Mouse (Mus musculus): ENCODE results near the gene Cst13. TPM values are rescaled to one million over a fixed set of nuclear protein-coding genes. Genes with fewer than 3 reads are reported as not detected.
"Not testable (repeated sequence)": the region's sequence is repeated elsewhere in the genome, so short reads cannot be mapped to it uniquely, and the experiment has no call there.

Gene Cst13
- polyA plus RNA-seq (2014; fragmentation: Nextera tagmentation; extraction: Ambion mirVana): not detected in 2 replicates

GRCm38 (mm10) chr2:148819909-148820308 is at the start of gene Cst13:
Cst13 (plus strand) TSS chr2:148820081.
- Histone ChIP-seq H3K27ac (ENCODE audit: low read length) (no peak within 1 kb of the TSS), H3K36me3 (ENCODE audit: control insufficient read depth, insufficient read depth, low read length) (no peaks in the 10 kb centered on the region), H3K4me1 (ENCODE audit: control insufficient read depth, insufficient read depth, low read length) (no peaks in the 10 kb centered on the region), H3K9ac (replicated peaks; ENCODE audit: low read depth, low read length) (no peak within 1 kb of the TSS), H3K4me2 (replicated peaks; ENCODE audit: low read depth, low read length) (no peak within 1 kb of the TSS), H3K4me3 (ENCODE audit: low read depth, low read length) (no peak within 1 kb of the TSS), H3K9me3 (ENCODE audit: control insufficient read depth, low read depth, low read length) (no peaks in the 10 kb centered on the region), H3K27me3 (ENCODE audit: control insufficient read depth, insufficient read depth, low read length) (no peaks in the 10 kb centered on the region)
- ATAC-seq (ENCODE audit: insufficient number of reproducible peaks, insufficient read depth, low FRiP score, low read depth): no peak

GRCm38 (mm10) chr2:148771397-148771796 is 48.5 kb upstream of the Cst13 start, which contains the start of gene Cst11:
Cst11 (minus strand) TSS chr2:148771497.
- not testable (repeated sequence) for H3K27ac ChIP-seq (ENCODE audit: low read length); H3K4me2 ChIP-seq (replicated peaks; ENCODE audit: low read depth, low read length); H3K4me1 ChIP-seq (ENCODE audit: control insufficient read depth, insufficient read depth, low read length); H3K27me3 ChIP-seq (ENCODE audit: control insufficient read depth, insufficient read depth, low read length); ATAC-seq (ENCODE audit: insufficient number of reproducible peaks, insufficient read depth, low FRiP score, low read depth); H3K4me3 ChIP-seq (ENCODE audit: low read depth, low read length); H3K9ac ChIP-seq (replicated peaks; ENCODE audit: low read depth, low read length); H3K36me3 ChIP-seq (ENCODE audit: control insufficient read depth, insufficient read depth, low read length); H3K9me3 ChIP-seq (ENCODE audit: control insufficient read depth, low read depth, low read length)
- WGBS: 77% methylated on average over 4 of the region's 4 CpGs

GRCm38 (mm10) chr2:148781709-148782108 is 38.2 kb upstream of the Cst13 start, which contains the start of gene 8030411F24Rik:
8030411F24Rik (plus strand) TSS chr2:148782009.
- no peak within 1 kb of the TSS for H3K4me2 ChIP-seq (replicated peaks; ENCODE audit: low read depth, low read length)

GRCm38 (mm10) chr2:148789142-148789541 is 30.7 kb upstream of the Cst13 start, which contains the start of gene Cst12:
Cst12 (plus strand) TSS chr2:148789361.
- no peaks in the 10 kb centered on the region for H3K9me3 ChIP-seq (ENCODE audit: control insufficient read depth, low read depth, low read length)
- H3K27ac ChIP-seq (ENCODE audit: low read length): no peak within 1 kb of the TSS
- no peak within 1 kb of the TSS for H3K4me3 ChIP-seq (ENCODE audit: low read depth, low read length)
- no peaks in the 10 kb centered on the region for H3K36me3 ChIP-seq (ENCODE audit: control insufficient read depth, insufficient read depth, low read length)
- no peaks in the 10 kb centered on the region for H3K27me3 ChIP-seq (ENCODE audit: control insufficient read depth, insufficient read depth, low read length)
- ATAC-seq (ENCODE audit: insufficient number of reproducible peaks, insufficient read depth, low FRiP score, low read depth): no peak
- no peak within 1 kb of the TSS for H3K4me2 ChIP-seq (replicated peaks; ENCODE audit: low read depth, low read length)
- WGBS: 88% methylated on average over 6 of the region's 6 CpGs
- H3K4me1 ChIP-seq (ENCODE audit: control insufficient read depth, insufficient read depth, low read length): no peaks in the 10 kb centered on the region
- H3K9ac ChIP-seq (replicated peaks; ENCODE audit: low read depth, low read length): no peak within 1 kb of the TSS

More at GRCm38 (mm10) chr2:148781709-148782108, 38.2 kb upstream of the Cst13 start, which contains the start of gene 8030411F24Rik:
- 14% methylated on average over 1 of the region's 1 CpGs for WGBS
- H3K9me3 ChIP-seq (ENCODE audit: control insufficient read depth, low read depth, low read length): no peaks in the 10 kb centered on the region
- no peaks in the 10 kb centered on the region for H3K27me3 ChIP-seq (ENCODE audit: control insufficient read depth, insufficient read depth, low read length)
- no peak within 1 kb of the TSS for H3K4me3 ChIP-seq (ENCODE audit: low read depth, low read length)
- no peak within 1 kb of the TSS for H3K9ac ChIP-seq (replicated peaks; ENCODE audit: low read depth, low read length)
- no peak for ATAC-seq (ENCODE audit: insufficient number of reproducible peaks, insufficient read depth, low FRiP score, low read depth)
- H3K36me3 ChIP-seq (ENCODE audit: control insufficient read depth, insufficient read depth, low read length): no peaks in the 10 kb centered on the region
- no peak within 1 kb of the TSS for H3K27ac ChIP-seq (ENCODE audit: low read length)
- H3K4me1 ChIP-seq (ENCODE audit: control insufficient read depth, insufficient read depth, low read length): no peaks in the 10 kb centered on the region

- Histone ChIP-seq H3K27me3 (ENCODE audit: control insufficient read depth, insufficient read depth, low read length) (no peaks in the 10 kb centered on the region), H3K9me3 (ENCODE audit: control insufficient read depth, low read depth, low read length) (no peaks in the 10 kb centered on the region), H3K4me2 (replicated peaks; ENCODE audit: low read depth, low read length) (no peak within 1 kb of the TSS), H3K27ac (ENCODE audit: low read length) (no peak within 1 kb of the TSS), H3K9ac (replicated peaks; ENCODE audit: low read depth, low read length) (no peak within 1 kb of the TSS), H3K36me3 (ENCODE audit: control insufficient read depth, insufficient read depth, low read length) (no peaks in the 10 kb centered on the region), H3K4me3 (ENCODE audit: low read depth, low read length) (no peak within 1 kb of the TSS), H3K4me1 (ENCODE audit: control insufficient read depth, insufficient read depth, low read length) (no peaks in the 10 kb centered on the region)
- ATAC-seq (ENCODE audit: insufficient number of reproducible peaks, insufficient read depth, low FRiP score, low read depth): no peak
- 84% methylated on average over 1 of the region's 1 CpGs for WGBS
Measured at GRCm38 (mm10) chr2:148798485-148798884, 21.4 kb upstream of the Cst13 start, which contains the start of gene Cst8. Cst8 (plus strand) TSS chr2:148798785.

DNA sequence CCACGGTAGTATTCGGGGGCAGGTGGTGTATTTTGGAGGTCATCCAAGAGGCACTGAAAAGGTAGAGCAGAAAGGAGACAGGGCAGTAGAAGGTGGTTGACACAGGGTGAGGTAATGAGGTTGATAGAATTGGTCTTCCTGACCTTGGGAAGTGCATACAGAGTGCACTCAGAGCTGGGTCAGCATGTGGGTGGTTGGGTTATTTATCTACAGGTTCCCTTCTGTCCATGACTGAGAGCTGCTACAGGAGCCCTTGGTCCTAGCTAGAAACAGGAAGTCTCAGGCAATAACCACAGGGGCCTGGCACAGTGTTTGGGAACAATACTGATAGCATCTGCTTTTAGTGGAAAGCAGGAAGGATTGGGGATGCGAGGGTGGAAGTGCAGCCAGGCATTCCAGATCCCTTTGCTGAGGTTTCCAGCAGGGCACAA is 18.4 kb upstream of the Cst13 start:
- H3K27ac ChIP-seq (ENCODE audit: low read length): no peak overlapping the region
- H3K4me3 ChIP-seq (ENCODE audit: low read depth, low read length): no peak overlapping the region
- no peak for ATAC-seq (ENCODE audit: insufficient number of reproducible peaks, insufficient read depth, low FRiP score, low read depth)

GRCm38 (mm10) chr2:148806696-148807095 is 13.2 kb upstream of the Cst13 start:
- no peak for ATAC-seq (ENCODE audit: insufficient number of reproducible peaks, insufficient read depth, low FRiP score, low read depth)
- Histone ChIP-seq H3K27me3 (ENCODE audit: control insufficient read depth, insufficient read depth, low read length) (no peaks in the 10 kb centered on the region), H3K27ac (ENCODE audit: low read length) (no peak overlapping the region), H3K4me2 (replicated peaks; ENCODE audit: low read depth, low read length) (no peak overlapping the region), H3K4me1 (ENCODE audit: control insufficient read depth, insufficient read depth, low read length) (no peaks in the 10 kb centered on the region), H3K4me3 (ENCODE audit: low read depth, low read length) (no peak overlapping the region), H3K36me3 (ENCODE audit: control insufficient read depth, insufficient read depth, low read length) (no peaks in the 10 kb centered on the region), H3K9ac (replicated peaks; ENCODE audit: low read depth, low read length) (no peak overlapping the region), H3K9me3 (ENCODE audit: control insufficient read depth, low read depth, low read length) (no peaks in the 10 kb centered on the region)
- 55% methylated on average over 6 of the region's 6 CpGs for WGBS

More for the DNA sequence above, 18.4 kb upstream of the Cst13 start:
- no peak overlapping the region for H3K4me2 ChIP-seq (replicated peaks; ENCODE audit: low read depth, low read length)
- no peaks in the 10 kb centered on the region for H3K36me3 ChIP-seq (ENCODE audit: control insufficient read depth, insufficient read depth, low read length)
- 51% methylated on average over 3 of the region's 3 CpGs for WGBS
- no peaks in the 10 kb centered on the region for H3K27me3 ChIP-seq (ENCODE audit: control insufficient read depth, insufficient read depth, low read length)
- no peaks in the 10 kb centered on the region for H3K4me1 ChIP-seq (ENCODE audit: control insufficient read depth, insufficient read depth, low read length)
- no peaks in the 10 kb centered on the region for H3K9me3 ChIP-seq (ENCODE audit: control insufficient read depth, low read depth, low read length)
- H3K9ac ChIP-seq (replicated peaks; ENCODE audit: low read depth, low read length): no peak overlapping the region

DNA sequence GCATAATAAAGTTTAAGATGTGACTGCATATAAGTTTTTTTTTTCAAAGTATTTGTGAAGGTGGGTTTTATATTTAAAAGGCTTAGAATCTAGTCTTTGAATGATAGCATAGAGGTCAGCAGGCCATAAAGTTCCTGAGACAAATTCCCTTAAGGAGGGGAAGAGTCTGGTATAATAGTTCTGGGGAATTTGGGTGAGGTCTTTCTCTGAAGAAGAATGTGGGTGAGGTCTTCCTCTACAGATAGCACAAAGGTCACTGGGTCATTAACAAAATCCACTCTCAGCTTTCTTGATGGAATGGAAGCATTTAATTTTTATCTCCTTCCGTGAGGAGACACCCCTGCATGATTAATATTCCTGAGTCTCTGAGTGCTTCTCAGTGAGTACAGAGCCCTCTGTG is 6.1 kb downstream of the Cst13 start:
- 11% methylated on average over 1 of the region's 1 CpGs for WGBS
- Histone ChIP-seq H3K27me3 (ENCODE audit: control insufficient read depth, insufficient read depth, low read length) (no peaks in the 10 kb centered on the region), H3K4me1 (ENCODE audit: control insufficient read depth, insufficient read depth, low read length) (no peaks in the 10 kb centered on the region)

GRCm38 (mm10) chr2:148834912-148835311 is 15.0 kb downstream of the Cst13 start, which contains the start of gene Cst9:
Cst9 (plus strand) TSS chr2:148835147.
- WGBS: 57% methylated on average over 4 of the region's 4 CpGs
- Histone ChIP-seq H3K4me2 (replicated peaks; ENCODE audit: low read depth, low read length) (no peak within 1 kb of the TSS), H3K4me3 (ENCODE audit: low read depth, low read length) (no peak within 1 kb of the TSS), H3K27ac (ENCODE audit: low read length) (no peak within 1 kb of the TSS), H3K4me1 (ENCODE audit: control insufficient read depth, insufficient read depth, low read length) (no peaks in the 10 kb centered on the region), H3K9ac (replicated peaks; ENCODE audit: low read depth, low read length) (no peak within 1 kb of the TSS), H3K36me3 (ENCODE audit: control insufficient read depth, insufficient read depth, low read length) (no peaks in the 10 kb centered on the region), H3K27me3 (ENCODE audit: control insufficient read depth, insufficient read depth, low read length) (no peaks in the 10 kb centered on the region), H3K9me3 (ENCODE audit: control insufficient read depth, low read depth, low read length) (no peaks in the 10 kb centered on the region)
- ATAC-seq (ENCODE audit: insufficient number of reproducible peaks, insufficient read depth, low FRiP score, low read depth): no peak

More for the DNA sequence above, 6.1 kb downstream of the Cst13 start:
- H3K4me3 ChIP-seq (ENCODE audit: low read depth, low read length): no peak overlapping the region
- H3K36me3 ChIP-seq (ENCODE audit: control insufficient read depth, insufficient read depth, low read length): no peaks in the 10 kb centered on the region
- ATAC-seq (ENCODE audit: insufficient number of reproducible peaks, insufficient read depth, low FRiP score, low read depth): no peak
- H3K4me2 ChIP-seq (replicated peaks; ENCODE audit: low read depth, low read length): no peak overlapping the region
- H3K9me3 ChIP-seq (ENCODE audit: control insufficient read depth, low read depth, low read length): no peaks in the 10 kb centered on the region
- H3K27ac ChIP-seq (ENCODE audit: low read length): no peak overlapping the region
- H3K9ac ChIP-seq (replicated peaks; ENCODE audit: low read depth, low read length): no peak overlapping the region
